Comparison of ENCODE assay signal across 27 mouse cellular contexts in genomic region chr13:67863026-67863425, GRCm38 (mm10). TPM values are rescaled to one million over a fixed set of nuclear protein-coding genes. Genes with fewer than 3 reads are reported as not detected.
"Had no signal": no experiment of that assay in that cellular context is flagged by ENCODE, and none has a peak within 500 bp of the region (broad histone marks: within the 10 kb centered on the region; RNA-seq: fewer than 3 reads in every experiment).

BC048507 (plus strand) TSS chr13:67863326.

- H3K9ac ChIP-seq: liver, embryonic 15.5 days; liver, postnatal 0 days; lung, embryonic 14.5 days; midbrain, embryonic 12.5 days; neural tube, embryonic 13.5 days; neural tube, embryonic 15.5 days had no signal

- H3K36me3 ChIP-seq: liver, embryonic 15.5 days; midbrain, embryonic 10.5 days; midbrain, embryonic 12.5 days; neural tube, embryonic 13.5 days; neural tube, embryonic 15.5 days had no signal

- H3K9me3 ChIP-seq: liver, embryonic 15.5 days; midbrain, embryonic 10.5 days; midbrain, embryonic 12.5 days; neural tube, embryonic 13.5 days; neural tube, embryonic 15.5 days had no signal

- H3K27ac ChIP-seq: liver, embryonic 15.5 days; midbrain, embryonic 10.5 days; midbrain, embryonic 12.5 days; neural tube, embryonic 13.5 days; neural tube, embryonic 15.5 days had no signal

- H3K4me2 ChIP-seq: liver, embryonic 15.5 days; lung, embryonic 14.5 days; midbrain, embryonic 12.5 days; neural tube, embryonic 13.5 days; neural tube, embryonic 15.5 days had no signal

- ATAC-seq: liver, postnatal 0 days; midbrain, embryonic 16.5 days had no signal

- DNase-seq: liver, postnatal 0 days; lung, embryonic 14.5 days; lung, postnatal 10 days; lung, postnatal 4 days; midbrain, embryonic 14.5 days; right cerebral cortex, adult 18-20 months; right cerebral cortex, postnatal 25 days; right cerebral cortex, postnatal 4 days; spleen, adult 18-20 months; thymus, adult 18-20 months; thymus, postnatal 14 days; thymus, postnatal 36 days had no signal

- H3K4me1 ChIP-seq: liver, embryonic 15.5 days; midbrain, embryonic 10.5 days; midbrain, embryonic 12.5 days; neural tube, embryonic 13.5 days; neural tube, embryonic 15.5 days had no signal

- H3K27me3 ChIP-seq: liver, embryonic 15.5 days; midbrain, embryonic 12.5 days; neural tube, embryonic 13.5 days; neural tube, embryonic 15.5 days had no signal

- H3K4me3 ChIP-seq: liver, embryonic 15.5 days; midbrain, embryonic 10.5 days; midbrain, embryonic 12.5 days; myocyte; neural tube, embryonic 13.5 days; neural tube, embryonic 15.5 days had no signal

RNA-seq across cellular contexts. Expression of gene BC048507, which starts in this region (rescaled TPM):
- total RNA-seq: megakaryocyte, adult 5-6 weeks; megakaryocyte-erythroid progenitor cell, adult 5-6 weeks had no signal
- polyA plus RNA-seq: liver, embryonic 15.5 days; liver, postnatal 0 days; lung, embryonic 14.5 days; lung, embryonic 16.5 days; midbrain, embryonic 10.5 days; midbrain, embryonic 12.5 days; midbrain, embryonic 14.5 days; midbrain, embryonic 16.5 days; myocyte; neural tube, embryonic 11.5 days; neural tube, embryonic 13.5 days; neural tube, embryonic 15.5 days; small intestine, adult 2 months; stomach, embryonic 14.5 days; stomach, embryonic 16.5 days; thymus, postnatal 0 days had no signal
